Mouse (Mus musculus) frontal cortex, adult 2 months (tissue): ENCODE data around the gene Map3k19. TPM values are rescaled to one million over a fixed set of nuclear protein-coding genes. Genes with fewer than 3 reads are reported as not detected.

ENCODE experiments used
- DNase-seq, 2 experiments: peaks; one replicate each; pipeline ENCODE4 v3.0.0; 2022; ENCODE audit warnings: low spot score in 1 of 2; ENCODE audit errors: extremely low spot score in 1 of 2
- polyA plus RNA-seq: library from polyadenylated mRNA; depleted of rRNA; stranded (reverse); fragments of >200 nt; gene quantifications from 2 replicates; pipeline ENCODE4 v1.2.3, GENCODE M21; 2012; rRNA removed

Map3k19 gene
- polyA plus RNA-seq = 2.2 and 3.0 TPM in 2 replicates

GRCm38 (mm10) chr1:127854486-127855222 lies at the start of gene Map3k19:
Gene Map3k19, minus strand, starts transcription at chr1:127855031.
- DNase-seq = peak in 1 of 2 experiments; percentile 66

GRCm38 (mm10) chr1:127899401-127899800 lies 44.6 kb upstream of the Map3k19 start:
- DNase-seq = no peak

- no peak for DNase-seq
Measured at GRCm38 (mm10) chr1:127869276-127869675, 14.4 kb upstream of the Map3k19 start.

- peak; percentile 71 to 89 for DNase-seq
Measured at GRCm38 (mm10) chr1:127868300-127869261, 13.8 kb upstream of the Map3k19 start, which contains the start of gene Rab3gap1. Gene Rab3gap1, plus strand, starts transcription at chr1:127868773.

- no peak for DNase-seq
Measured at GRCm38 (mm10) chr1:127863806-127864205, 9.0 kb upstream of the Map3k19 start.

- no peak for DNase-seq
Measured at GRCm38 (mm10) chr1:127861900-127862299, 7.1 kb upstream of the Map3k19 start.

- peak in 1 of 2 experiments; percentile 25 for DNase-seq
Measured at GRCm38 (mm10) chr1:127860492-127860891, 5.7 kb upstream of the Map3k19 start.

- no peak for DNase-seq
Measured at GRCm38 (mm10) chr1:127859799-127860400, 5.1 kb upstream of the Map3k19 start.

- no peak for DNase-seq
Measured at GRCm38 (mm10) chr1:127858945-127859648, 4.3 kb upstream of the Map3k19 start.

GRCm38 (mm10) chr1:127850075-127850610 lies 4.7 kb downstream of the Map3k19 start:
- no peak for DNase-seq

- DNase-seq = no peak
Measured at GRCm38 (mm10) chr1:127845472-127845871, 9.4 kb downstream of the Map3k19 start.

- DNase-seq = peak in 1 of 2 experiments; percentile 36
Measured at GRCm38 (mm10) chr1:127838602-127839001, 16.2 kb downstream of the Map3k19 start.

- no peak for DNase-seq
Measured at GRCm38 (mm10) chr1:127836619-127837018, 18.2 kb downstream of the Map3k19 start.

- no peak for DNase-seq
Measured at GRCm38 (mm10) chr1:127834202-127834601, 20.6 kb downstream of the Map3k19 start.

- no peak for DNase-seq
Measured at GRCm38 (mm10) chr1:127833714-127834113, 21.1 kb downstream of the Map3k19 start.

GRCm38 (mm10) chr1:127830215-127830921 lies 24.5 kb downstream of the Map3k19 start:
- DNase-seq = no peak

GRCm38 (mm10) chr1:127827325-127827724 lies 27.5 kb downstream of the Map3k19 start:
- DNase-seq = peak in 1 of 2 experiments; percentile 80

GRCm38 (mm10) chr1:127816381-127816780 lies 38.5 kb downstream of the Map3k19 start:
- no peak for DNase-seq

GRCm38 (mm10) chr1:127812929-127813328 lies 41.9 kb downstream of the Map3k19 start:
- peak in 1 of 2 experiments; percentile 71 for DNase-seq
